Mouse (Mus musculus) neural tube, embryonic 14.5 days (tissue): ENCODE results near the gene Tent5b. TPM values are rescaled to one million over a fixed set of nuclear protein-coding genes. Genes with fewer than 3 reads are reported as not detected.

Experiments used
- ATAC-seq: fragments of 200-750 bp; cut with Nextera tagmentation; 2 replicates; pipeline ENCODE4 v1.8.0; 2017; ENCODE audit warnings: low read depth, mild to moderate bottlenecking, moderate TSS enrichment, moderate library complexity
- H3K27ac ChIP-seq: fragments of 300-500 bp; sonication (generic); 2 replicates; pipeline ENCODE4 v1.5.1; 2014; ENCODE audit warnings: low read depth, mild to moderate bottlenecking, control low read depth, low read length, moderate library complexity, mixed read lengths
- H3K27me3 ChIP-seq: fragments of 300-500 bp; sonication (generic); 2 replicates; pipeline ENCODE4 v1.6.1; 2014; ENCODE audit warnings: low read length; ENCODE audit not compliant: control insufficient read depth, insufficient read depth
- H3K36me3 ChIP-seq: fragments of 300-500 bp; sonication (generic); 2 replicates; pipeline ENCODE4 v1.6.1; 2014; ENCODE audit warnings: low read length, mixed read lengths; ENCODE audit not compliant: control insufficient read depth, insufficient read depth
- H3K4me1 ChIP-seq: fragments of 300-500 bp; sonication (generic); 2 replicates; pipeline ENCODE4 v1.6.1; 2014; ENCODE audit warnings: low read length; ENCODE audit not compliant: control insufficient read depth, insufficient read depth
- H3K4me2 ChIP-seq: fragments of 300-500 bp; sonication (generic); 2 replicates; pipeline ENCODE4 v1.6.1; 2014; ENCODE audit warnings: mild to moderate bottlenecking, low read depth, low read length, control low read depth
- H3K4me3 ChIP-seq: fragments of 300-500 bp; sonication (generic); 2 replicates; pipeline ENCODE4 v1.5.1; 2014; ENCODE audit warnings: low read depth, low read length, control low read depth, mixed read lengths
- H3K9ac ChIP-seq: fragments of 300-500 bp; sonication (generic); replicated peaks from 2 replicates; pipeline ENCODE4 v1.6.1; 2014; ENCODE audit warnings: low read depth, mild to moderate bottlenecking, control low read depth, low read length, mixed read lengths
- H3K9me3 ChIP-seq: fragments of 300-500 bp; sonication (generic); 2 replicates; pipeline ENCODE4 v1.6.1; 2016; ENCODE audit warnings: low read length; ENCODE audit not compliant: control insufficient read depth
- WGBS: fragments of 180-500 bp; shearing (Covaris S2); extraction: QIAGEN DNeasy Blood & Tissue Kit; methylation state at CpG from one replicate; pipeline ENCODE4 v1.1.7; 2014; 5-methylcytosine and 5-hydroxymethylcytosine counted together
- polyA plus RNA-seq: library from polyadenylated mRNA; unstranded; fragments of >200 nt; fragmentation: Nextera tagmentation; extraction: Ambion mirVana; gene quantifications from 2 replicates; pipeline ENCODE4 v1.2.1, GENCODE M21; 2014

The Tent5b gene
- polyA plus RNA-seq, 1 experiment from 2014 or later: not detected

DNA sequence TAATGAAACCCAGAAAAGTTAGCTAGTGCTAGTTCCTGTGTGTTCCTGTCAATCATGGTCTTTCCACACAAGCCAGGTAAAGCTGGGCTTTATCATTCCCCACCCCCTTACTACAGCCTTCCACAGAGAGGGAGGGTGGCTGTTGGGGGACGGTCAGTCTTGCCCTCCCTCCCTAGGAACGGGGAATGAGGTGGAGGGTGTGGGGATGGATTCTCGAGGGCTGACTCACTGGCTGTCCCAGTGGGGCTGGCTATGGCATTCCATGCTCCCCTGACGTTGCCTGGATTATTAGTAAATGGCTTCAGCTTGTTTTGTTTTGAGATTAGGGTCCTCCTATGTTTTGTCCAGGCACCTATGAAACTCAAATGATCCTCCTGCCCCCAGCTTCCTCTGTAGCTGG lies 1.6 kb downstream of the Tent5b start:
- ATAC-seq: no peak
- H3K9ac ChIP-seq: no peak overlapping the region
- H3K9me3 ChIP-seq: no peaks in the 10 kb centered on the region
- WGBS: 56% methylated on average over 4 of the region's 4 CpGs
- no peaks in the 10 kb centered on the region for H3K4me1 ChIP-seq
- H3K27ac ChIP-seq: no peak overlapping the region
- no peak overlapping the region for H3K4me2 ChIP-seq
- no peaks in the 10 kb centered on the region for H3K36me3 ChIP-seq
- no peak overlapping the region for H3K4me3 ChIP-seq
- peaks cover 14% of the 10 kb centered on the region for H3K27me3 ChIP-seq

DNA sequence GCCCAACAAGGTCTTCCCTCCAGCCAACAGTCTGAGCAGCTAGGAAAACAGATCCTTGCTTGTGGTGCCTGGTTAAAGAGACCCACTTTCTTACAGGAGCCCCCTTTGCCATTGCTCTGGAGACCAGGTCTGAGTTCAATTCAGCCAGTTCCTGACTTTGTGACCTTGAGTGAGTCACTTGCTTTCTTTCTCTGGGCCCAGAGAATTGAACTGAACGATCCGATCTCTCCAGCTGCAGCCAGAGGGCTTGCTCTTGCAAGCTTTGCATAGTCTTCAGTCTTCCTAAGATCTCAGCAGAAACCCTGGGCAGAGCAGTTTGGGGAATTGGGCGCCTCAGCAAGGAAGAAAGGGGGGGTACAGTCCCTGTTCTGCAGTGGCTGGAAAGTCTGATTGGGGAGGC lies 2.5 kb downstream of the Tent5b start:
- 90% methylated on average over 3 of the region's 3 CpGs for WGBS
- H3K36me3 ChIP-seq: no peaks in the 10 kb centered on the region
- no peak overlapping the region for H3K4me2 ChIP-seq
- ATAC-seq: no peak
- no peak overlapping the region for H3K4me3 ChIP-seq
- H3K9me3 ChIP-seq: no peaks in the 10 kb centered on the region
- no peak overlapping the region for H3K27ac ChIP-seq
- H3K27me3 ChIP-seq: peaks cover 14% of the 10 kb centered on the region
- H3K9ac ChIP-seq: no peak overlapping the region
- no peaks in the 10 kb centered on the region for H3K4me1 ChIP-seq

DNA sequence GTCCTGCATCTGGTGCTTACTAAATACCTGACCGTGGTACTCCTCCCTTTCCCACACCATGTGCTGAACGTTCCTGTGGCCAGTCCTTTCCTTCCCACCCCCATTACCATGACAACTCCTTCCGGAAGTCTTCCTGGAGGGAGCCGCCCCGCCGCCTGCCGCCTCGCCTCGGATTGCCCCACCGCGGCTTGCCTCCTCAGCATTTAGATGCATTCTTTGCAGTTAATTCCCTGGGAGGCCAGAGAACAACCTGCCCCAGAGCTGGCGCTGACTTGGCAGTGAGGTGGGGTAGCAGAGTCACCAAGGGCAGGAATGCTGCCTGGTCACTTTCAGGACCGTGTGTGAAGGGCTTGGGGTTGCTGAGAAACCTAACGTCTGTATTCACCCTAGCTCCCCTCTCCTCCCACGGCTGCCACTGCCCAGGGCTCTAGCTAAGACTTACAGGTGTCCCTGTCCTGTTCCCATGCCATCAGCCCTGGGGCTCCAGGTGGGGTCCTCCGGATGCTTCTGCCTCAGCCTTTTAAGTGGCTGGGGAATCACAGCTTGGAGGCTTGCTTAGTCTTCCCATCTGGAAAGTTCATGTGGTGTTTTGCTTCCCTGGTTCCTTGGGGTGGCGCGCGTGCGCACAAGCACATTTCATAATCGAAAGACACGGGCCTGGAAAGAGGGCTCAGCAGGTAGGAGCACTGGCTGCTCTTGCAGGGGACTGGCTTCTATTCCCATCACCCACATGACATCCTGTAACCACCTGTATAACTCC lies 4.5 kb downstream of the Tent5b start:
- Histone ChIP-seq H3K36me3 (no peaks in the 10 kb centered on the region), H3K27ac (no peak overlapping the region), H3K4me2 (no peak overlapping the region), H3K9me3 (no peaks in the 10 kb centered on the region), H3K4me3 (no peak overlapping the region), H3K27me3 (peaks cover 14% of the 10 kb centered on the region), H3K9ac (no peak overlapping the region), H3K4me1 (no peaks in the 10 kb centered on the region)
- ATAC-seq: no peak
- WGBS: 13% methylated on average over 22 of the region's 22 CpGs

DNA sequence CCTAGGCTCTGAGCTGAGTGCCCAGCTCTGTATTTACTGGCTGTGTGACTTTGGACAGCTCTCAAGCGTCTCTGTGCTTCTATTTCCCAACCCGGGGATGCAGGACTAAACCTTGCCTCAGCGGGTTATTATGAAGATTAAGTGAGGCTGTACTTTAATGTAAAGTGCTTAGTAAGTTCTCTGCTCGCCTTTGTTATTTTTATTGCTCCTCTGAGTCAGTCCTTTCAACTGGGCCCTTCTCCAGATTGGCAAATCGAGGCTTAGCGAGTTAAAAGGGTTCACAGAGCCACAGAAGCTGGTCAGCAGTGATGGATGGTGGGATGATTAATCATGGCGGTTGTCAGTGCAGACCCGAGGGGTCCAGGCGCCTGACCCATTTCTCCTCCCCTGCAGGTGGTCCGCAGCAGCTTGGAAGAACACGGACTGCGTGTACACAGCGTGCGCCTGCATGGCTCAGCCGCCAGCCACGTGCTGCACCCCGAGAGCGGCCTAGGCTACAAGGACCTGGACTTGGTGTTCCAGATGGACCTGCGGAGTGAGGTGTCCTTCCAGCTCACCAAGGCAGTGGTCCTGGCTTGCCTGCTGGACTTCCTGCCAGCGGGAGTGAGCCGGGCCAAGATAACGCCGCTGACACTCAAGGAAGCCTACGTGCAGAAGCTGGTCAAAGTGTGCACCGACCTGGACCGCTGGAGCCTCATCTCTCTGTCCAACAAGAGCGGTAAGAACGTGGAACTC lies 5.9 kb downstream of the Tent5b start:
- no peak overlapping the region for H3K4me3 ChIP-seq
- H3K36me3 ChIP-seq: no peaks in the 10 kb centered on the region
- no peaks in the 10 kb centered on the region for H3K9me3 ChIP-seq
- no peak overlapping the region for H3K27ac ChIP-seq
- 88% methylated on average over 28 of the region's 28 CpGs for WGBS
- peaks cover 6% of the 10 kb centered on the region; the same call in 1 of the 2 replicates for H3K27me3 ChIP-seq
- no peak overlapping the region for H3K9ac ChIP-seq
- no peak for ATAC-seq
- no peak overlapping the region for H3K4me2 ChIP-seq
- no peaks in the 10 kb centered on the region for H3K4me1 ChIP-seq

DNA sequence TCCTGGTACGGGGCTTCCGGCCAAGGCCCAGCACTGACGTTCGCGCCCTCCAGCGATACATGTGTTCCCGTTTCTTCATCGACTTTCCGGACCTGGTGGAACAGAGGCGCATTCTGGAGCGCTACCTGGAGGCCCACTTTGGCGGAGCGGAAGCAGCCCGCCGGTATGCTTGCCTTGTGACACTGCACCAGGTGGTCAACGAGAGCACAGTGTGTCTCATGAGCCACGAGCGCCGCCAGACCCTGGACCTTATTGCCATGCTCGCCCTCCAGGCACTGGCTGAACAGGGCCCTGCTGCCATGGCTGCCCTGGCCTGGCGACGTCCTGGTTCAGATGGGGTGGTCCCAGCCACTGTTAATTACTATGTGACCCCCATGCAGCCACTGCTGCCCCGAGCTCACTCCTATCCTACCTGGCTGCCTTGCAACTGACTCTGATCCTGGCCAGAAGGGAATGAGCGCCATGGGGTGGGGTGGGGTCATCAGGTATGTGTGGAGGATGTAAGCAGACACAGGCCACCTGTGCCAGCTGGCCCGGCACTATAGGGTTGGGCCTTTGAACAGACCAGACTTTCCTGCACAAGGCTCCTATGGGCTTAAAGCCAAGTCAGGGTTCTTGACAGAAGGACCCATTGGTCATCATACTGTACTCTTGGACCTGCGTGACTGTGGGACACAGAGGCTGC lies 6.9 kb downstream of the Tent5b start:
- Histone ChIP-seq H3K9me3 (no peaks in the 10 kb centered on the region), H3K4me2 (no peak overlapping the region), H3K9ac (no peak overlapping the region), H3K4me3 (no peak overlapping the region), H3K4me1 (no peaks in the 10 kb centered on the region), H3K36me3 (no peaks in the 10 kb centered on the region), H3K27ac (no peak overlapping the region), H3K27me3 (no peaks in the 10 kb centered on the region)
- 95% methylated on average over 26 of the region's 26 CpGs for WGBS
- no peak for ATAC-seq

DNA sequence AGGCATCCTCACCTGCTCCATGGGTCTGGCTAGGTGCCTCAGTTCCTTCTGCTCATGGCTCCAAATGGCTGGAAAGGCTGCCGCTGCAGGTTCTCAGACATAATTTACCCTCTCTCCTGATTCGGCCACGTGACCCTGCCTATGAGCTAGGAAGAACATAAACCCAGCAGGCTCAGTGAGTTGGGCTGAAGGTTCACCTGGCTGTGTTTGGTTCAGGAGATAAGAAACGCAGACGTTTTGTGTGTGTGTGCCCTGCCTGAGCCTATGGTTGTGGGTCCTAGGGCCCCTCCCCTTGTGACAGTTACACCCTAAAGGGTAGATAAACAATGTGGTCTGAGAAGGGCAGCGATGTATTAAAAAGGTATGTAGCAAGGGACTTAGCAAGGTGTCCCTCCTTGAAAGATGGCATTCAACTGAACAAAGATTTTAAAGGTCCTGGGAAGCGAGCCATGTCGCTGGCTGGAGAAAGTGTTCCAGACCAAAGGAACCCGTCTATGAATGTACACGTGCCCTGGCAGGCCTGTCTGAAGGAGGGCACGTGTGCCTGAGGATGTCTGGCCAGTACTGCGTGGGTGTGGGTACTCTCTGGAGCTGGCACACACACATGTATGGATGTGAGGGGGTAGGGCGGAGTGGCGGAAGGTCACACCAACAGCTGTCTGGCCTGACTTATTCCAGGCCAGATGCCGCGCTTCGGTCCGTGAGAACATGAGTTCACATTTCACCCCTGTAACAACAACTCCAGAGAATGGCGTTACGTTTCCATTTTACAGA lies 8.9 kb downstream of the Tent5b start:
- Histone ChIP-seq H3K4me2 (no peak overlapping the region), H3K9me3 (no peaks in the 10 kb centered on the region), H3K27ac (no peak overlapping the region), H3K4me1 (no peaks in the 10 kb centered on the region), H3K4me3 (no peak overlapping the region), H3K36me3 (no peaks in the 10 kb centered on the region), H3K27me3 (no peaks in the 10 kb centered on the region), H3K9ac (no peak overlapping the region)
- no peak for ATAC-seq
- 88% methylated on average over 20 of the region's 20 CpGs for WGBS

DNA sequence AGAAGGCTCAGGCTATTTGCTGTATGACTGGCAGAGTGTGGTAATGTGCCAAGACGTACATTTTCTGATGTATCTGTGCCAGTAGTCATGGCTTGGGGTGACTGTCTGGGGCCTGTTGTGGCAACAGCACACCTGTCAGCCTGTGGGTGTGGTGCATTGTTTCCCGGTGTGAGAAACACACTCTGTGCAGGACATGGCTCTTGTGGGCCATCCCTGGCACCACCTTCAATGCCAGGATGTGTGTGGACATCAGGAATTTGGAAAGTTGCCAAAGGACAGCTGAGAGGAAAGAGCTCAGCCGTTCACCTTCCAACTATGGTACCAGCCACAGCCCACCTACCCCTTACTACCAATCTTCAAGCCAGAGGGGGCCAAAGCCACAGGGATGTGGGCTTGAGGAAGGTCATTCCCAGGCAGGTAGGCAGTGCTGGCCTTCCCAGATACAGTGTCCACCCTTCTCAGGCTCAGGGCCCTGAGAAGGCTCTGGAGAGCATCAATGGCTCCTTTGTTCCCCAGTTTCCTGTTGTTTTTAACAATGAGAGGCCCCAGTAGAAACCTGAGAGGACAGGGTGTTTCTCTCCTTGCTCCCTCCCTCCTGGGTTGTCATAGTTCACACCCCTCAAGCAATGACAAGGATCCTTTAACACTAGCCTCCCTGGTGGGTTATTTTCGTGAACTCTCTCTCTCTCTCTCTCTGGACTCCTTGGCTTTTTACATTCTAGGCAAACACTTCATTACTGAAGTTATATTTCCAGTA lies 9.7 kb downstream of the Tent5b start:
- Histone ChIP-seq H3K4me3 (no peak overlapping the region), H3K4me2 (no peak overlapping the region), H3K27ac (no peak overlapping the region), H3K9me3 (no peaks in the 10 kb centered on the region), H3K27me3 (no peaks in the 10 kb centered on the region), H3K9ac (no peak overlapping the region), H3K36me3 (no peaks in the 10 kb centered on the region), H3K4me1 (no peaks in the 10 kb centered on the region; the same call in 1 of the 2 replicates)
- WGBS: 60% methylated on average over 4 of the region's 4 CpGs
- ATAC-seq: no peak

DNA sequence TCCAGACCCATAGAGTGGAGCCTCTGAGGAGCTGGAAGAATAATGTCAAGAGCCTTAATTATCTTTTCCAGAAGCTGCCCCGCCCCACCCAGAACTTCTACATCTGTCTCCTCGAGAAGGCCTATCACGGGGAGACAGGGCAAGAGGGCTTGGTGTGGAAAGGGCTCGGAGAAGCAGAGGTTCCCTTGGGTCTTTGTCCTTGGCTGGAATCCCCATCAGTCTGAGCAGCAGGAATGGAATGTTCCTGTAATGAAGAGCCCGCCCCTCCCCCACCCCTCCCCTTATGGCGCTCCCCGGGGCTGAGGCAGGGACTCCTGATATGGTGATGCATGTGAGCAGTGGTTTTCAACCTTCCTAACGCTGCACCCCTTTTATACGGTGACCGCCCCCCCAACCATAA lies 11.9 kb downstream of the Tent5b start:
- ATAC-seq: no peak
- Histone ChIP-seq H3K9me3 (no peaks in the 10 kb centered on the region), H3K4me1 (no peaks in the 10 kb centered on the region; the same call in 1 of the 2 replicates), H3K27ac (no peak overlapping the region), H3K36me3 (no peaks in the 10 kb centered on the region), H3K4me2 (no peak overlapping the region), H3K9ac (no peak overlapping the region), H3K27me3 (peaks cover 15% of the 10 kb centered on the region), H3K4me3 (no peak overlapping the region)
- WGBS: 38% methylated on average over 10 of the region's 10 CpGs
